Mouse (Mus musculus) adrenal gland, postnatal 25 days (tissue): ENCODE data around the gene Dnajc8. TPM values are rescaled to one million over a fixed set of nuclear protein-coding genes. Genes with fewer than 3 reads are reported as not detected.

ENCODE experiments used
- DNase-seq: peaks from one replicate; pipeline ENCODE4 v3.0.0; 2021; ENCODE audit warnings: mixed read lengths
- long read RNA-seq: library from polyadenylated mRNA; stranded (forward); transcript quantifications from one replicate; pipeline ENCODE4 v2.0.0, GENCODE M21; 2021
- total RNA-seq: library from RNA; stranded (reverse); gene quantifications from 2 replicates; pipeline ENCODE4 v1.2.3, GENCODE M21; 2021

Gene Dnajc8
- total RNA-seq: 114 and 119 TPM in 2 replicates
- long read RNA-seq, transcript Dnajc8-202 (9 exons, 1,401 nt): major isoform, 87 of 108 reads
- long read RNA-seq, partial matches to known transcripts: 6 of 108 reads
- long read RNA-seq, other reads (novel, unspliced or antisense): 14 of 108 reads

DNA sequence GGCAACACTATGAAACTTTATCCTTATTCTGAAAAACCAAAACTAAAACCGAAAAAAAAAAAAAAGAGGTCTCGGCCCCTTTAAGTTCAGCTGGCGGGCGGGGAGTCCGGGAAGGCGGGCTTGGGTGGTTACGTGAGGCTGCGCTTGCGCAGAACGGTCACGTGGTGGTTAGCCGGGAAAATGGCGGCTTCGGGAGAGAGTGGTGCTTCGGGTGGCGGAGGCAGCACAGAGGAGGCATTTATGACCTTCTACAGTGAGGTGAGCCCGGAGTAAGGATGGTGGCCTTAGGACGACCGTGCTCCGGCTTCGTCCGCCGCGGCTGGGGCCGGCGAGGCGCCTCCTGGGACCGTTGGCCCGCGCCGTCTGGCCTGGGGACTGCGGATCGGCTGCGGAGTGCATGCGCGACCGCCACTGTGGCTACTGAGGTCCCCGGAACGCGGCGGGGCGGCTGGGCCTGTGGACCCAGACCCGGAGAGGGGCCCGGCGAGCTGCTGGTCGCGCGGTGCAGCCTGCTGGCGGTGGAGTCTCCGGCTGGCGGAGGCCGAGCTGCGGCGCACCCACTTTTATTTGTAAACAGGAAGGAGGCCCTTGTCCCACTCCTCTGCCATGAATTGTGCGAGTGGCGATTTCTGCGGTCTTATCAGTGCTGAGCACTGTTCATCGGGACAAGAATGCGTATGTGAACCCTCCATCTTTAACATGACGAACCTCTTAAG lies at the start of gene Dnajc8:
Gene Dnajc8 (plus strand): TSS at position 145 of the 716 bp plus-strand sequence.
- DNase-seq: peak; percentile 97

DNA sequence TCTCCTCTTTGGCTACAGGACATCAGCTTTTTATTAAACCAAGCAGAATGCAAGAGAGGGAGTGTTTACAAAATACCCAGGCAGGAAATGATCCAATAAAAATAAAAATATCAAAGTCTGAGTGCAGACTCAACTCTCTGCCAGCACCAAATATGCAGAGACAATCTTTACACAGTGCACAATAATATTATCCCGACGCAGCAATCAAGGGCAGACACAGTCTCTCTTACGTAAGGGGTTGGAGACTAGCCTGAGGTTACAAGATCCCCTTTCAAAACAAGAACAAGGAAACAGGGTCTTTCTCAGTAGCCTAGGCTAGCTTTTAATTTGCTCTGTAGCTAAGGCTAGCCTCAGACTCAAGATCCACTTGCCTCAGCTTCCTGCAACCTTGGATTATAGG lies 46.8 kb upstream of the Dnajc8 start:
- DNase-seq: no peak

DNA sequence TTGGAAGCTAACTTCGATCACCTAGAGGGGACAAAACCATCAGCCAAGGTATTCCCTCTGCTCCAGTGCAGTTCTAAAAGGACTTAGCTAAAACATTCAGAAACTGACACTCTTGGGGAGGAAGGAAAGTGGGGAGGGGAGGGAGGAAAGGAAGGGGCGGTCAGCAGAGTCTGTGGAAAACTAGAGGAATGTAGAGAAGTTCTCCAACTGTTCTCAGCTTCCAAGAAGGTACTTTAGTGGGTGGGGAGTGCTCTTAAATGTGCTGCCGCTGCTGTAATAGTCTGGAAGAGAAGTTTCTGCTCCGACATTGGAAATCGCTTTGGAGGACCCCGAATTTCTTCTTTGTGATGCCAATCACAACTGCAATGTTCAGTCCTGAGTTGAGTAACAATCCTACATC lies 46.4 kb upstream of the Dnajc8 start:
- no peak for DNase-seq

DNA sequence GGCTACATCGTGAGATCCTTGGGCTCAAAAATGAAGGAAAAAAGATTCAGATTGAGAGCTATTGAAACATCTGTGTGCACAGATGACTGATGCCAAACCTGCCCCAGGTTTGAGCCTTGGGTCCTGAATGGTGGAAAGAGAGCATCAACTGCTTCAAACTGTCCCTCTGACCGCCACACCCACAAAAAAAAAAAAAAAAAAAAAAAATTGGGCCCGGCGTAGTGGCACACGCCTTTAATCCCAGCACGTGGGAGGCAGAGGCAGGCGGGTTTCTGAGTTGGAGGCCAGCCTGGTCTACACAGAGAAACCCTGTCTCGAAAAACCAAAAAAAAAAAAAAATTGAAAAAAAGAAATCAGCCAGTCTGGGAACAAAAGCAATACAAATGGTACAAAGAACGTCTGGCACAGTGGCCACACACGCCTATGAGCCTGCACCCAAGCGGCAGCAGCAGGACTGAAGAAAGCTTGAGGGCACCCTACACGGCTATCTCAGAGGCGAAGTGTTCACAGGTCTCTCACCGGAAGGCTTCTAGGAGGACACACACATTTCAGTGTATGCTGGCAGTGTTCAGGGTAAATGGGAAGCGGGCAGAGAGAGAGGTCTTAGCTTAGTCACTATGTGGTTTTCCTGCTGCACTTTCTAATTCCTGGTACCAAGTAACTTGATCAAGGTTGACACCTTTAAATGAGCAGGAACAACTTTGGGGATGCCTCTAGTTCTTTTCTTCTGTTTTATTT lies 44.9 kb upstream of the Dnajc8 start:
- DNase-seq: no peak

DNA sequence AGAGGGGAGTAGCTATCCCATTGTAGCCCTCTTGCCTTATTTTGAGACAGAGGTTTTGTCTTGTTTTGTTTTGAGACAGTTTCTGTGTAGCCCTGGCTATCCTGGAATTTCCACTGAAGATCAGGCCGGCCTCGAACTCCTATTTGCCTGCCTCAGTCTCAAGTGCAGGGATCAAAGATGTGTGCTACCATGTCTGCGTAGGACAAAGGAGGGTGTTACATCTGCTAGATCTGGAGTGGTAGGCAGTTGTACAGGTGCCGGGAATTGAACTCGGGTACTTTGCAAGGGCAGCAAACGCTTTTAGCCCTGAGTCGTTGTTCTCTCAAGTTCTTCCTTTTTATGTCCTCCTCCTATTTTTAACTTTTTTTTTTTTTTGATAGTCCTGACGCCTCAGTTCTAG lies 44.3 kb upstream of the Dnajc8 start:
- no peak for DNase-seq

DNA sequence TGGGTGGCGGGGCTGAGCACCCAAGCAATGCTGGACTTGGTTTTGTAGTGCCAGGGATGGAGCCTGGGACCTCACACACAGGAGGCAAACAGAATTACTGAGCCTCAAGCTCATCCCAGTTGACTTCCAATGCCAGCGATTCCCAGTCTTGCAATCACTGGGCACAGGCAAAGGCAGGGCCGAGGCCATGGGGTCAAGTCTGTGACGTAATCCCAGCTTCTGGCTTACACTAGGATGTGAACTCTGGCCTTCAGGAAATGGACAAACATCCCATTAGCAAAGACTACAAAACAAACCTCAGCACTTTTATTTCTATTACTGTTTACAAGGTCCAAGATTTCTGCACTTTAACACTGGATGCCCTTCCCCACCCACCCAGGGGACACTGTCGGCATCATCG lies 43.6 kb upstream of the Dnajc8 start:
- DNase-seq: peak; percentile 57

DNA sequence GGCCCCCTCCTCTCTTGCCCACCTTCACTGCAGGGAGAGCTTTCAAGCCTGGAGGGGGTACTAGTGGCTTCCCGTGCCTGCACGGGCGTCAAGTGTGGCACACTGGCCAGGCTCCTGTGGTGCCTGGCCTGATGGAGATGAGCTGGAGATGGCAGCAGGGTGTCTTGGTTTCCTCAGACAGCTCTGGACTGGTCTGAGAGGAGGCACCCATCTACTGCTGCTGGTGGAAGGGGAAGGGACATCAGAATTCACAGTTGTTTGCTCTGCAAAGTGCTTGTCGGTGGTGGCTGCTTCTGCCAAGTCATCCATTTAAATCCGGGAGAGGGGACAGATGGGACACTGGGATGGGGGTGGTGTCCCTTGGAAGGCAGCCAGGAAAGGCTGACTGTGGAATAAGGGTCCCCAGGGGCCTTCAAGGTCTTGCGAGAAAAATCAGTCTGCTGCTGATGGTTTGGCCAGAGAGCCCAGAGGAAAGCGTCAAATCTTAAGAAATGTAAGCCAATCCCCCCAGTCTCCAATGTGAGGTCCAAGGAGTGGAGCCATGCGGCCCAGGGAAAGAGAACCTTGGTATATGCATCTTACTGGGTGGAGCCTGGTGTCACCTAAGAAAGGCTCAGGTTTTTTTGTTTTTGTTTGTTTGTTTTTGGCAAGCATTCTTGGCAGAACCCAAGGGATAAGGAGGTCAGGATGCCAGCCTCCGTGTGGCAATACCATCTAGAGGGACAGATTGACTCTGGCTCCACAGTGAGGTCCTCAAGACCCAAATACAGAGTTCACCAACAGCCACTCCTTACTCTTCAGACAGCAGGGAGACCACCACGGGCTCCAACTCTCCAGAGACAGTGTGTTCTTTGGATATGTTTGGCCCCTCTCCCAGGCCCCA lies 42.9 kb upstream of the Dnajc8 start:
- DNase-seq: peak; percentile 43

DNA sequence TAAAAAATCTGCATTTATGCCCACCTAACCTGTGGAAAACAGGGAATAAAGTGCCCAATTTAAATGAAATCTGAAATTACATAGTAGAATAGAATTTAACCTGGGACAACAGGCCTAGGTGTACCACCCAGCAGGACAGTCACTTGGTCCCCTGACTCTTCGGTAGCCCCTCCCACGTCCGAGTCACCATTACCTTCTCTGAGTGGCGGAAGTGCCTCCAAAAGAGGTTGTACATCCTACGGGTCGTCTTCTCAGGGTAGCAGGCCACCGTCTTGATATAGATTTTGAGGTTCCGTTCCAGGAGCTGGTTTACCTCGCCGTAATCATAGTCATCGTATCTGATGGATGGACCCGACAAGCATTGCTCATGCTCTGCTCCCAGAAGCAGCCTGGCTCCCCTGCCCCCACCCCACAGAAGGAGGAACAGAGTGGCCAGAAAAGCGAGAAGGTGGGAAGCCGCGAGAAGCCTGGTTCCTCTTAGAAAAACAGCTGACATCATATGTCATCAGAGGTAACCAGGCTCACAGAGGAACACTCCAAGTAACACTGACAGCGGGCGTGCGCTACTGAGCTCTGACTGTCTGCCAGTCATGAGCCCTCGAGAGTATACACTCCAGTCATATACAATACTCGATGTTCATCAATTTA lies 41.0 kb upstream of the Dnajc8 start:
- DNase-seq: no peak

DNA sequence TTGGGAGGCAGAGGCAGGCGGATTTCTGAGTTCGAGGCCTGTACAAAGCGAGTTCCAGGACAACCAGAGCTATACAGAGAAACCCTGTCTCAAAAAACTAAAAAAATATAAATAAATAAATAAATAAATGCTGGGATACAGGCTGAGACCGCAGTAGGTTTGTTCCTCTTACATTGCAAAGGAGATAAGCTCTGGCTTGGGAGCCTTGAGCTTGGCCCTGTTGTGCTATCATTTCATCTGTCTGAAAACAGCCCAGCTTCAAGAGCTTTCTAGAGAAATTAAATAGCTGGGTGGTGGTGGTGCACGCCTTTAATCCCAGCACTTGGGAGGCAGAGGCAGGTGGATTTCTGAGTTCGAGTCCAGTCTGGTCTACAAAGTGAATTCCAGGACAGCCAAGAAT lies 33.7 kb upstream of the Dnajc8 start:
- DNase-seq: no peak

DNA sequence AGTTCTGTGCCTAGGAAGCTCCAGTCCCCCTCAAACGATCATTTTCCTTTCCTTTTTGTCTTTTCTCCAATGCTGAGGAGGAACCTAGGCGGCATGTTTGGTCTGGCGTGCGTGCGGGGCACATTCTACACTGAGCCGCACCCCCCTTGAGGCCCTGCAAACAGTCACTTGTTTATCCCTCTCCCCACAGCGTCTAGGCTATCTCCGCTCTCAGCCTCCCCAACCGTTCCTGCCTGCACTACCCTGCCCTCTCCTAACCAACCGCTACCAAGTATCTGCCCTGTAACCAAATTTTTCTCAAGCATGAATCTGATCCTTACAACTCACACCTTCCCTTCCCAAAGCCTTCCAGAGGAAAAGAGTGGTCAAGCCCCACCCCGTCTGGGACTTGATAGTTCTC lies 32.0 kb upstream of the Dnajc8 start:
- no peak for DNase-seq

DNA sequence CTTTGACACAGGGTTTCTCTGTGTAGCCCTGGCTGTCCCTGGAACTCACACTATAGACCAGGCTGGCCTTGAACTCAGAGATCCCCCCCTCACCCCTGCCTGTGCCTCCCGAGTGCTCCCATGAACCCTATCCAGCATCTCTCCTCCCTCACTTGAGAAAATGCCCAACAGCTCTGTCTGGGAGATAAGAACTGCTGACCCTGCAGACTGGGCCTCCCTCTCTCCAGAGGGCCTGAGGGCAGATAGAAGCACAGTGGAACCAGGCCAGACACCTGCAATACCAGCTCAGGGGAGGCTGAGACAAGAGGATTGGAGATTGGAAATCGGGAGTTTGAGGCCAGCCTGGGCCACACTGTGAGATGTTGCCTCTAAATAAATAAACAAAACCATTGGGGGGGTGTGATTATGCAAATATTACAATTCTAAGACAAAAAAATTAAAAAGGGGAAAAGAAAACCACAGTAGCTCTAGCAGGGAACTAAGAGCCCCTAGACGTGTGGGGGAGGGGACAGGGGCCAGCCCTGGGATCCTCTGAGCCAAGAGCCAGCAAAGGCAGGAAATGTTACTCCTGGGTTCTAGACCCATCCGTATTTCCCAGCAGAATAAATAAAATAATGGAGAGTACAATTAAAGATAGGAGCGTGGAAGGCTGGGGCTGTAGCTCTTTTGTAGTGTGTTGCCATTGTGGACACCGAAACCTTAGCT lies 30.2 kb upstream of the Dnajc8 start:
- no peak for DNase-seq

DNA sequence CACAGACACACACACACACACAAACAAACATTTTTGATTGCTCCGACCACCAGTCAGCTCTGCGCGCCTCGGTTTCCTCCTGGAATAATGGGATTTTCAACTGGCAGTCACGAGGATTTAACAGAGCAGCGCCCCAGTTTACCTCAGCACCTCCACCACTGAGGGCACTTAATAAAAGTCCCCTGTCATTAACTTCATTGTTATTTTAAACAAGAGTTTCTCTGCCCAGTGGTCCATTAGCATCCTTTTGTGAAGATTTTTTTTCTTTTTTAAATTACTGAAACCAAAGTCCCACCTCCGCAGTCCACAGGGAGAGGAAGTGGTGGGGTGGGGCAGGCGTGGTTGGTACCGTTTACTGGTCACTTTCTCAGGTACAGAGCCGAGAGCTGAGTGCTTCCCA lies 29.6 kb upstream of the Dnajc8 start:
- no peak for DNase-seq

DNA sequence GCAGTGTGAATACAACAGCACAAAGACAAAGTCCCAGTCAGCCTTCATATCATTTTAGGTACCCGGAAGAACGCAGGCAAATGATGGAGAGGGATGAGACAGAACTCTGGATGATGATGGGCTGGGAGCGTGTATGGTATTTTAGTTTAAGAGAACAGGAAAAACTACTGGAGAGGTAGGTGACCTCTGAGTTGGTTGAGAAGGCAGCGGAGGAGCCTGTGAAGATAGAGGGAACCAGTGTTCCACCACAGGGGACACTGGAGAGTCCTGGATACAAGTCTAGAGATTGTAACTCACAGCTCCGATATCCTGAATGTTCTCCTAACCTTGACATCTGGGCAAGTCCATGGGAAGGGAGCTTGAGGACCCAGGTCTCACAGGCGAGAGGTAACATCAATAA lies 29.1 kb upstream of the Dnajc8 start:
- DNase-seq: no peak

DNA sequence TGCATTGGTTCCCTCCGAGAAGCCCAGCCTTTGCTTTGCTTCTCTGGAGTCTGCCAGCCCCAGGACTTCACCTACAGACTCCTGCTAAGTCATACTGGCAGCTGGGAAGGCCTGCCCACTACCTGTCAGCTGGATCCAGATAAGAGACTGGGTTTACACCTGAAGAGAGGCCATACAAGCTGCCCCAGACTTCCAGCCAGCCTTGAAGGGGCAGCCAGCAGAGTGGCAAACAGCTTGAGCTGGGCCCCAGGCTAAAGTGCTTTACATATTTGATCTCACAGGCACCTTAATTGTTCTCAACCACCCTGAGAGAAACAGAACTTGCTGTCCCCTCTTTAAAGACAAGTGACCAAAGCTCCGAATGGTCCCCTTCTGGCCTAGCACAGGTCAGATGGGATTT lies 28.1 kb upstream of the Dnajc8 start:
- DNase-seq: no peak

DNA sequence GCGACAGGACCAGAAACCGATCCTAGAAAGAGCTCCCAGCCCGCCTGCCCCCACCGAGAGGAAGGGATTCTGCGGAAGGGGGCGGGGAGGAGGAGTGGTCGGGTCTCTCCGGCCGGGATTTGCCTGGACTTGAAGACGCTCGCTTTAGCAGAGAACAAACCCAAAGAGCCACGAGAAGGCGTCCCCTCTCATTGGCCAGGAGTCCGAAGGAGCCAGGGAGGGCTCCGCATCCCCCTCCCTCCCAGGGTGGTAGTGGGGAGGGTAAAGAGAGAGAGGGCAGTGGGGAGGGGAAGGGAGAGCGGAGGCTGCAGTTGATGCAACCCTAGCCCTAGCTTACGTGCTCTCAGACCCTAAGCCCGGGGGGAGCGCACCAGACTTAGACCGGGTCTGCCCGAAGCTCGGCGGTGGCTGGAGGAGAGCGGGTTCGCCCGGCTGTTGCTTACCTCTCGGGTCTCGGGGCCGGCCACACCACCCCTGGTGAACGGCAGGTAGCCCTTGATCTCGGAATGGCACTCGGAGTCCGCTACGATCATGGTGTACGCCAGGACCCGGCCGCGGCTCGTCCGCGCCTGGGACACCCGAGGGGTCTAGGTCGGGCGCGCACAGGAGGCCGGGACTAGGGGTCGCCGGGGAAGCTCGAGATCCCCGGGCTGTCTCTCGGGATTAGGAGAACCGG lies 25.6 kb upstream of the Dnajc8 start:
- peak; percentile 76 for DNase-seq

DNA sequence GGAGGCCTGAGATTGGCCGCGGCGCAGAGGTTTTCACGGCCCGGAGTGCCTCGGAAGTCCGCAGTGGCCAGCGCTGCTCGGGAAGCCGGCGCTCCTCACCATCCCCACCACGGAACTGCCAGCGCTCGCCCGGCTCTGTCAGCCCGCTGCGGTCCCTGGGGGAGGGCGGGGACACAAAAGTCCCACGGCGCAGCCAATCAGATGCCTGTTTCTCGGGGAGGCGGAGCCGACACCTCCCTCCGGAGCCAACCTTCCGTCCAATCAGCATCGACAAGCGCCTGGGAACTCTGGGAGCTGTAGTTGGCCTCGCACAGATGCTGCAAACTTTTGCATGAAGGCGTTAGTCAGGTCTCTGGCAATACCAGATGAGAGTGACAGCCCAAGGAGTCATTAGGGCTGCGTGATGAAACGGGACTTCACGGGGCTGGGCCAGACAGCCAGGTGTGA lies 25.0 kb upstream of the Dnajc8 start, which contains the start of gene Sesn2:
Gene Sesn2 (minus strand): TSS at position 150 of the 447 bp plus-strand sequence.
- DNase-seq: peak; percentile 98

DNA sequence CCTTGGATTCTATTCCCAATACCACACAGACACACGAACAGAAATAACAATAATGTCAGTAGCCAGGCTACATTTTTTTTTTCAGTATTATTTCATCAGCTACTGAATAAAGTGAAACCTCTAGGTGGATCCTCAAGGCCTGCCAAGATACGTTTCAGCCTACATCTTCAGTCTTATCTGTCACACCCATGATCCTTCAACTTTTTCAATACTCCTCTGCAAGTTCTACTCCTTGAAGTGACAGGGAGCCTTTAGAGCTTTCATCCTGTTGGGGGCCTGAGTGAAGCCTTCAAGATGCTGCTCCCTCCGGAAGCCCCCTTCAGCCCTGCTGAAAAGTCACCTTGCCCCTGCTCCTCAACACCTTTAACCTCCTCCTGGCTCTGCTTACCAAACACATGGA lies 23.3 kb upstream of the Dnajc8 start:
- no peak for DNase-seq

DNA sequence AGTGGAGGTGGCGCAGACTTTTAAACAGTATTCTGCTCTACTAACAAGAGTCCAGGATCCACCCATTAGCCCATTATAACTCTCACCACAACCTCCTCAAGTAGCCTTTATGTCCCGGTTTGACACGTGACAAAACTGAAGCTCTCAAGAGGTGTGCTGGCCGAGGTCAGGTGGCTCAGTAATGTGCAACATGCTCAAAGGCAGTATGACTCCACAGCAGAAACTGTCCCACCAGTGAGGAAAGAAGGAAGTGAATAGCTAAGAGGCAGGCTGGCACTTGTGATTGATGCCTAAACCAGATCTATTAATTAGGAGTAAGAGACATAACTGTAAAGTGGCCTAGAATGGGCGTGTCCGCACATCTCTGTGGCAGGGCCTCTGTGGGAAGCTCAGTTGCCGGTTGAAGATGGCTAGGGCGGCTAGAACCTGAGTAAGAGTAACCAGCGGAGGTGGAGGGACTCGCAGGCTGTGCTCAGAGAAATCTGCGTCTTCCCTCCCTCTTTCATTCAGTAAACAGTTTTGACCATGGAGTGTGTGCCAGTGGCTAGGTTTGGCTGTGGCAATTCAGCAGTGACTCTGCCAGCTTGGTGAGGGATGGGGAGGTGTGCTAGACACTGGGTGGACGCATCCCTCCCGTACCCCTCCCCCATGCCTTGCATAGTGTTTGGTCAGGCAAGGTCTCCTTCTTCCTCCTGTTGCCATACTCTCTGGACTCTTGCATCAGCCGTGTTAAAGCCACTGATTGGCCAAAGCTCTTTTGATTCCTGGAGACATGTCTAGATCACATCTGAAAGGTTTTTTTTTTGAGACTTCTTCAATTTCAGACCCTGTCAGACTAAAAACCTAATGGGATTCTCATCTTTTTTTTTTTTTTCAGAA lies 21.7 kb upstream of the Dnajc8 start:
- DNase-seq: no peak

DNA sequence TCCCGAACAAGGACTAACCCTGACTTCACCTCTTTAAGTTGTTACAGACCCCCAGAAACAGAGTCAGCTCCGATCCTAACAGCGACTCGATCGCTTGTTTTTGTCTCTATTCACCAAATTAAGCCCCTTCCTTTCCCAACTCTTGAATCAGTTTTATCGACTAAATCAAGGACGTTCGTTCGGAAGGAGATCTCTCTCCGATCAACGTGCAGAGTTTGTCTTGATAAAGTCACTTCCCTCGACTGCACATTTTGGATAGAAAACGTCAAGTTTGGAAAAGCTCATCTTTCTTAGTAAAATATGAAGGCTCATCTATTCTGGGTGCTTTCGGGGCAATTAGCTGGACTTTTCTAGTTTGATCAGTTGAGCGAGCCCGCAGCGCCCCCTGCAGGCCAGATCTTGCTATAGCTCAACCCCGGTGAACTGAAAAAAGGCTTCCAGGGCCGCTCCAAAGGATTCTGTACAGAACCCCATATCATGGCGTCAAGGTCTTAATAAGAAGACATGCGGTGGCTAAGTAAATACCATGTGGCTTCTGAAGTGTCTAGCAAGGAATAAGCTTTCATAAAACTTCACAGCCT lies 20.7 kb upstream of the Dnajc8 start:
- DNase-seq: peak; percentile 88
